Mouse (Mus musculus) mesoderm, embryonic 11.5 days (tissue): ENCODE measurements around the gene F12.

Source experiments
- DNase-seq: peaks from one replicate; pipeline ENCODE4 v3.0.0-alpha.2; 2012; ENCODE audit warnings: low read depth, low spot score

Gene F12

GRCm38 (mm10) chr13:55426613-55427012, at the start of gene F12:
Gene F12, minus strand, starts transcription at chr13:55426793.
- DNase-seq: no peak

GRCm38 (mm10) chr13:55476256-55476655, 49.7 kb upstream of the F12 start:
- no peak for DNase-seq

GRCm38 (mm10) chr13:55475750-55476149, 49.2 kb upstream of the F12 start:
- DNase-seq: no peak

GRCm38 (mm10) chr13:55474621-55475069, 48.1 kb upstream of the F12 start:
- DNase-seq: peak; percentile 76

- DNase-seq: no peak
These were observed 47.4 kb upstream of the F12 start for GRCm38 (mm10) chr13:55473961-55474360.

- no peak for DNase-seq
These were observed 46.7 kb upstream of the F12 start for GRCm38 (mm10) chr13:55473076-55473831.

GRCm38 (mm10) chr13:55472132-55473022, 45.8 kb upstream of the F12 start:
- no peak for DNase-seq

- DNase-seq: no peak
These were observed 45.2 kb upstream of the F12 start for GRCm38 (mm10) chr13:55471819-55472131.

GRCm38 (mm10) chr13:55471156-55471818, 44.7 kb upstream of the F12 start:
- peak; percentile 95 for DNase-seq

- DNase-seq: no peak
These were observed 43.8 kb upstream of the F12 start for GRCm38 (mm10) chr13:55470372-55470771.

- no peak for DNase-seq
These were observed 42.4 kb upstream of the F12 start for GRCm38 (mm10) chr13:55468851-55469560.

GRCm38 (mm10) chr13:55465830-55466440, 39.3 kb upstream of the F12 start:
- no peak for DNase-seq

- DNase-seq: no peak
These were observed 38.6 kb upstream of the F12 start for GRCm38 (mm10) chr13:55465184-55465583.

- peak; percentile 89 for DNase-seq
These were observed 37.7 kb upstream of the F12 start, which contains the start of gene Prr7 for GRCm38 (mm10) chr13:55464027-55464884. Gene Prr7, plus strand, starts transcription at chr13:55464267.

GRCm38 (mm10) chr13:55463399-55464026, 36.9 kb upstream of the F12 start:
- DNase-seq: no peak

- DNase-seq: no peak
These were observed 36.4 kb upstream of the F12 start for GRCm38 (mm10) chr13:55462965-55463364.

- DNase-seq: no peak
These were observed 25.4 kb upstream of the F12 start for GRCm38 (mm10) chr13:55451785-55452549.

GRCm38 (mm10) chr13:55451296-55451695, 24.7 kb upstream of the F12 start:
- no peak for DNase-seq

- no peak for DNase-seq
These were observed 24.0 kb upstream of the F12 start for GRCm38 (mm10) chr13:55450511-55450980.
